Comparison of ENCODE assay signal across 8 mouse cellular contexts in the genomic region with DNA sequence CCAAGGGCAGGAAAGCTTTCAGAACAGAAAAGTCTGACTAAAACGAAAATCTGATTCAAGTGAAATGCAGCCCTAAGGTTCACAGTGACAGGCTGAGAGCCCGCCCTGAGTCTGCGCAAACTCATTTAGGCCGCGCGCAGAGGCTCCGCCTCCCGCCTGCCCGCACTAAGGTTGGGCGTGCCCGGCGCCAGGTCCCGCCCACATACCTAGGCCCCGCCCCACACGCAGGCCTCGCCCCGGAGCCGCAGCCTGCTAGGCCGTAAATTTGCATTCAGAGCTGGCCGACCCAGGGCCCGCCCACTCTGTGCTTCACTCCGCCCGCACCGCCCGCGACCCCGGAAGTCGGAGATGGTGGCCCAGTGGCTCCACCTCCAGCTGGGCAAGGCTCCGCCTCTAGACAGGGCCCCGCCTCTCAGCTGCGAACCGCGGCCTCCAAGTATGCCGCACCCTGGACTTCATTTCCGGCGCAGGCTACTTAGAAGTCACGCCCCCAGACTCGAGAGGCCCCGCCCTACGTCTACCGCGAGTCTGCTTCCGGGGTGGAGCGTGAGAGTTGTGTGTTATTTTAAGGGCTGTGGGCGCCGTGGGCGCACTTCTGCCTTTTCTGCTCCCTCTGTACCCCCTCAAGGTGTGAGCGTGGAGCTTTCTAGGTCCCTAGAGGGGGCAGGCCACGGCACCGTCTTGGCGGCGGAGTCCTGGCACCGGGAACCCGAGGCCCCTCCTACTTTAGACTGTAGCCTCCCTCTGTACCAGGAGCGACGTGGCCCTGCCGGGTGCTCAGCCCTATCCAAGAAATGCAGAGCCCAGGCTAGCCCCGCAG. TPM values are rescaled to one million over a fixed set of nuclear protein-coding genes. Genes with fewer than 3 reads are reported as not detected.
DNase-seq lines count a peak whose midpoint lies in the region; ATAC-seq and TF ChIP-seq lines count a peak whose summit lies in the region.

No protein-coding gene starts in this region.

- peak overlapping the region; percentile 57 for H3K9ac ChIP-seq in ES-Bruce4 (ENCODE audit: low read depth, poor library complexity, severe bottlenecking)
- H3K9ac ChIP-seq in forebrain, embryonic 13.5 days: peak overlapping the region; percentile 72
- peak overlapping the region; percentile 64 for H3K9ac ChIP-seq in neural tube, embryonic 15.5 days (replicated peaks)

- TF ChIP-seq EP300 in ES-Bruce4 (IDR thresholded peaks at IDR 0.05; ENCODE audit: insufficient read depth, low read depth, low read length): no peak

- intact Hi-C loops in heart, postnatal 14 days (cut with DNase I): no loop called here

- DNase-seq in heart, postnatal 14 days: peak; percentile 99
- DNase-seq in layer of hippocampus, adult 11-12 months (ENCODE audit: low spot score): peak; percentile 99
- DNase-seq in lung, adult 18-20 months: peak; percentile 100
- DNase-seq in testis, postnatal 14 days (ENCODE audit: low spot score): peak; percentile 99

- no peak for TF ChIP-seq CTCF in ES-Bruce4 (IDR thresholded peaks at IDR 0.05; ENCODE audit: low read depth, low read length)

- H3K9me3 ChIP-seq in ES-Bruce4 (replicated peaks; ENCODE audit: control insufficient read depth, insufficient read depth, low read length, poor library complexity, severe bottlenecking): no peaks in the 10 kb centered on the region
- H3K9me3 ChIP-seq in forebrain, embryonic 13.5 days (replicated peaks): no peaks in the 10 kb centered on the region
- no peaks in the 10 kb centered on the region for H3K9me3 ChIP-seq in neural tube, embryonic 15.5 days (replicated peaks)

- no peaks in the 10 kb centered on the region for H3K27me3 ChIP-seq in ES-Bruce4 (ENCODE audit: control insufficient read depth, insufficient read depth, low read length, poor library complexity, severe bottlenecking)
- peaks cover 5% of the 10 kb centered on the region; the same call in 1 of the 2 replicates for H3K27me3 ChIP-seq in forebrain, embryonic 13.5 days
- no peaks in the 10 kb centered on the region for H3K27me3 ChIP-seq in neural tube, embryonic 15.5 days (replicated peaks)

- H3K4me1 ChIP-seq in ES-Bruce4 (ENCODE audit: control insufficient read depth, insufficient read depth, low read length): no peaks in the 10 kb centered on the region
- peaks cover 24% of the 10 kb centered on the region; the same call in 1 of the 2 replicates for H3K4me1 ChIP-seq in forebrain, embryonic 13.5 days
- peaks cover 16% of the 10 kb centered on the region for H3K4me1 ChIP-seq in neural tube, embryonic 15.5 days

- peak; percentile 44 for TF ChIP-seq POLR2A in ES-Bruce4 (IDR thresholded peaks at IDR 0.05; ENCODE audit: insufficient read depth, low read length)

- H3K27ac ChIP-seq in ES-Bruce4 (ENCODE audit: insufficient read depth, low read length): peak overlapping the region; percentile 24; the same call in 1 of the 2 replicates
- H3K27ac ChIP-seq in forebrain, embryonic 13.5 days: peak overlapping the region; percentile 83
- peak overlapping the region; percentile 93 for H3K27ac ChIP-seq in neural tube, embryonic 15.5 days (replicated peaks)

- H3K36me3 ChIP-seq in ES-Bruce4 (ENCODE audit: control insufficient read depth, insufficient read depth, low read length, poor library complexity, severe bottlenecking): no peaks in the 10 kb centered on the region
- H3K36me3 ChIP-seq in forebrain, embryonic 13.5 days (ENCODE audit: poor library complexity, severe bottlenecking): no peaks in the 10 kb centered on the region
- H3K36me3 ChIP-seq in neural tube, embryonic 15.5 days: no peaks in the 10 kb centered on the region

- WGBS in forebrain, embryonic 13.5 days: under 1% methylated on average over 58 of the region's 58 CpGs
- WGBS in neural tube, embryonic 15.5 days: under 1% methylated on average over 58 of the region's 58 CpGs

- peak overlapping the region; percentile 80 for H3K4me3 ChIP-seq in ES-Bruce4 (ENCODE audit: low read depth, low read length)
- H3K4me3 ChIP-seq in forebrain, embryonic 13.5 days: peak overlapping the region; percentile 59
- peak overlapping the region; percentile 64 for H3K4me3 ChIP-seq in neural tube, embryonic 15.5 days (replicated peaks)

- peak; percentile 92 for ATAC-seq in cerebellum, adult (ENCODE audit: insufficient number of reproducible peaks, low FRiP score, low TSS enrichment)
- ATAC-seq in forebrain, embryonic 13.5 days: peak; percentile 97
- ATAC-seq in neural tube, embryonic 15.5 days (ENCODE audit: low FRiP score): peak; percentile 98

- H3K4me2 ChIP-seq in forebrain, embryonic 13.5 days: peak overlapping the region; percentile 66
- H3K4me2 ChIP-seq in neural tube, embryonic 15.5 days: peak overlapping the region; percentile 72

RNA-seq across cellular contexts. Expression of a gene that starts 52.3 kb away (rescaled TPM):
- 29.8 and 30.2 TPM in 2 replicates for polyA plus RNA-seq in ES-Bruce4 (2011; ENCODE audit: insufficient read depth, insufficient read length, low read depth, missing spikeins)
- polyA plus RNA-seq in forebrain, embryonic 13.5 days (2015; fragmentation: Nextera tagmentation; extraction: Ambion mirVana): 84.0 and 92.2 TPM in 2 replicates
- under 1 TPM; 0.20 to 0.88 TPM for total RNA-seq in heart, postnatal 14 days (2021)
- 16.6 and 20.2 TPM in 2 replicates for polyA plus RNA-seq in neural tube, embryonic 15.5 days (2015; fragmentation: Nextera tagmentation; extraction: Ambion mirVana)

Comparison
In these comparisons a context has a peak if more than half of its experiments do, and no peak if none do; other contexts are left out.
1. Peak in every context shown above with its lines: DNase-seq, ATAC-seq, H3K4me3 ChIP-seq and H3K27ac ChIP-seq.
2. H3K27ac ChIP-seq: peak in every context shown above with its lines; median percentile 93 in neural tube, embryonic 15.5 days; 83 in forebrain, embryonic 13.5 days; 24 in ES-Bruce4.